Mouse (Mus musculus) neural tube, embryonic 14.5 days (tissue): ENCODE data around the gene Tubd1. TPM values are rescaled to one million over a fixed set of nuclear protein-coding genes. Genes with fewer than 3 reads are reported as not detected.
A peak's percentile ranks its signal among the peaks of the same experiment; 100 is the strongest.

Source experiments
- ATAC-seq: fragments of 200-750 bp; cut with Nextera tagmentation; 2 replicates; pipeline ENCODE4 v1.8.0; 2017; ENCODE audit warnings: low read depth, mild to moderate bottlenecking, moderate TSS enrichment, moderate library complexity
- H3K27ac ChIP-seq: fragments of 300-500 bp; sonication (generic); 2 replicates; pipeline ENCODE4 v1.5.1; 2014; ENCODE audit warnings: low read depth, mild to moderate bottlenecking, control low read depth, low read length, moderate library complexity, mixed read lengths
- H3K27me3 ChIP-seq: fragments of 300-500 bp; sonication (generic); 2 replicates; pipeline ENCODE4 v1.6.1; 2014; ENCODE audit warnings: low read length; ENCODE audit not compliant: control insufficient read depth, insufficient read depth
- H3K36me3 ChIP-seq: fragments of 300-500 bp; sonication (generic); 2 replicates; pipeline ENCODE4 v1.6.1; 2014; ENCODE audit warnings: low read length, mixed read lengths; ENCODE audit not compliant: control insufficient read depth, insufficient read depth
- H3K4me1 ChIP-seq: fragments of 300-500 bp; sonication (generic); 2 replicates; pipeline ENCODE4 v1.6.1; 2014; ENCODE audit warnings: low read length; ENCODE audit not compliant: control insufficient read depth, insufficient read depth
- H3K4me2 ChIP-seq: fragments of 300-500 bp; sonication (generic); 2 replicates; pipeline ENCODE4 v1.6.1; 2014; ENCODE audit warnings: mild to moderate bottlenecking, low read depth, low read length, control low read depth
- H3K4me3 ChIP-seq: fragments of 300-500 bp; sonication (generic); 2 replicates; pipeline ENCODE4 v1.5.1; 2014; ENCODE audit warnings: low read depth, low read length, control low read depth, mixed read lengths
- H3K9ac ChIP-seq: fragments of 300-500 bp; sonication (generic); replicated peaks from 2 replicates; pipeline ENCODE4 v1.6.1; 2014; ENCODE audit warnings: low read depth, mild to moderate bottlenecking, control low read depth, low read length, mixed read lengths
- H3K9me3 ChIP-seq: fragments of 300-500 bp; sonication (generic); 2 replicates; pipeline ENCODE4 v1.6.1; 2016; ENCODE audit warnings: low read length; ENCODE audit not compliant: control insufficient read depth
- WGBS: fragments of 180-500 bp; shearing (Covaris S2); extraction: QIAGEN DNeasy Blood & Tissue Kit; methylation state at CpG from one replicate; pipeline ENCODE4 v1.1.7; 2014; 5-methylcytosine and 5-hydroxymethylcytosine counted together
- polyA plus RNA-seq: library from polyadenylated mRNA; unstranded; fragments of >200 nt; fragmentation: Nextera tagmentation; extraction: Ambion mirVana; gene quantifications from 2 replicates; pipeline ENCODE4 v1.2.1, GENCODE M21; 2014

The Tubd1 gene
- polyA plus RNA-seq = 6.9 and 7.3 TPM in 2 replicates

DNA sequence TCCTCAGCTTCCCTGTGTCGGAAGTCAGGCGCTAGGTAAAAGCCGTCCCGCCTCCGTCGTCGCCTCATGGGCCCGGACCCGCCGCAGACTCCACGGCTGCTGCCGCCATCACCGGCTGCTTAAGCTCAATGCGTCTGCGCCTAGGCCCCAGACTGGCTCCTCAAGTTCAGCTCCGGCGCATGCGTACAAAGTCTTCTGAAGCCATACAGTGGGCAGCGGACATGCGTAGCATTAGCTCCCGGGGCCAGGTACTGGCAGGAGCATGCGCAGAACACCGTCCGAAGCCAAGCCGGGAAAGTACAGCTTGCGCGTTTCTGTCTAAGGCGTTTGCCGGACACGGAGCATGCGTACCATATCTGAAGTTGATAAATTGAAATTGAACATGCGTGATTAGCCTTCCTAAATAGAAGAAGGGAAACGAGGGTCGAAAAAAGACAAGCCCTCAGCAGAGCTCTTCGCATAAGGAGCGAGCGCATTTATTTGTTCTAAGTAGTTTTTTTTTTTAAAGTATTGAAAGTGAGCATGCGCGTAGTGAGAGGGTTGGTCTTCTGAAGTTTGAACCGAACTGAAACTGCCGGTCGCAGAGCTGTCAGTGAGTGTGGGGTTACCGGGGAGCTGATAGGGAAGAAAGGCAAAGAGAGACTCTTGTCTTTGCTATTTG is at the start of gene Tubd1, which contains the start of gene Rps6kb1:
Gene Tubd1 (plus strand): TSS at position 353 of the 661 bp plus-strand sequence.
Gene Rps6kb1 (minus strand): TSS at position 167 of the 661 bp plus-strand sequence.
- peak within 1 kb of the TSS; percentile 86 for H3K4me2 ChIP-seq
- peak; percentile 99 for ATAC-seq
- no peaks in the 10 kb centered on the region for H3K9me3 ChIP-seq
- H3K4me1 ChIP-seq = peaks cover 12% of the 10 kb centered on the region; the same call in 1 of the 2 replicates
- under 1% methylated on average over 43 of the region's 43 CpGs for WGBS
- peak within 1 kb of the TSS; percentile 82 for H3K27ac ChIP-seq
- H3K27me3 ChIP-seq = no peaks in the 10 kb centered on the region
- peak within 1 kb of the TSS; percentile 93 for H3K9ac ChIP-seq
- H3K36me3 ChIP-seq = no peaks in the 10 kb centered on the region
- peak within 1 kb of the TSS; percentile 57 for H3K4me3 ChIP-seq

DNA sequence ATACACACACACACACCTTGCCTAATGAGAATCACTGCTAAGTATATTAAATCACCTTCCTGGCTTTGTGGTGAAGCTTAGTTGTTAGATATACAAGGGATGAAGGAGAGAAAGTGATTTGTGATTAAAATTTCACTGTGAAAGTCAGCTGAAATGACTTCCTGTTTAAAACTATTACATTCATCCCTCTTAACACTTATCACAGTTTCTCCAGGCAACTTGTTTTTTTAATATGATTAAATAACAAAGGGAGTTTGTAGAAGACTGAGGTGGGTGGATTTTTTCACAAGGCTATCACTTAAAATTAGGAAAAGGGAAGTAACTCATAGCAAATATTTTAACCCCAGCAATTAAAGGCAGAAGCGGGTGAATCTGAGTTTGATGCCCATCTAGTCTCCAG is 47.4 kb upstream of the Tubd1 start:
- H3K4me2 ChIP-seq = no peak overlapping the region
- H3K36me3 ChIP-seq = peaks cover 9% of the 10 kb centered on the region
- no peaks in the 10 kb centered on the region for H3K4me1 ChIP-seq
- WGBS = 95% methylated on average over 1 of the region's 1 CpGs
- H3K27ac ChIP-seq = no peak overlapping the region
- no peak overlapping the region for H3K4me3 ChIP-seq
- H3K9ac ChIP-seq = no peak overlapping the region
- H3K27me3 ChIP-seq = no peaks in the 10 kb centered on the region
- no peak for ATAC-seq
- H3K9me3 ChIP-seq = no peaks in the 10 kb centered on the region

DNA sequence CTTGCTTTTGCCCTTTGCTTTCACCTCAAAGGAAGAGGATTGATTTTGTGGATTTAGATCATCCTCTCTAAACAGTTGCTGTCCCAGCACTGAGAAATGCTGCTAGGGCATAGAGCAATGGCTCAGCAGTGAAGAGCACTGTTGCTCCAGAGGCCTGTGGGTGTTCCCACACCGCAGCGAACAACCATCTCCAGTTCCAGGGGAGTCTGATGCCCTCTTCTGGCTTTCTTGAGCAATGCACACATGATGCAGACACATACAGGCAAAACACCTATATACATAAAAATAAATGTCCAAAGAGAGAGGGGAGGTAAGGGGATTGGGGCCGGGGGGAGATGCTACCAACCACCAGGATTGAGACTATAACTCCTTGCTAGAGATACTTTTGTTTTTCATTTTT is 46.9 kb upstream of the Tubd1 start:
- no peak for ATAC-seq
- WGBS = 77% methylated on average over 3 of the region's 3 CpGs

DNA sequence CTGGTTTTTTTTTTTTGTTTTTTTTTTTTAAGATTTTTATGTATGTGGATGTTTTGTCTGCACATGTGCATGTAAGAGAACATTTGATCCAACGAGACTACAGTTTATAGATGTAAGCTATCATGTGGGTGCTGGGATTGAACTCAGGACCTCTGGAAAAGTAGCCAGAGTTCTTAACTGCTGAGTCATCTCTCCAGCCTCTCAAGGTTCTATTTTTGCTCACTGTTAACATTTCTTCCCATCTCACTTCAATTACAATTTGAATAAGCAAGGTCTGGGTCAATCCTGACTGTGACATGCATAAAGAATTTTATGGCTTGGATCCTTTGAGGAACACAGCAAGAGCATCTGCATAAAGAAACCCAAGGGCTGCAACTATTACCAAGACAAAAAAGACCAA is 44.0 kb upstream of the Tubd1 start:
- no peaks in the 10 kb centered on the region for H3K27me3 ChIP-seq
- no peak overlapping the region for H3K4me3 ChIP-seq
- no peaks in the 10 kb centered on the region for H3K4me1 ChIP-seq
- ATAC-seq = no peak
- H3K27ac ChIP-seq = no peak overlapping the region
- WGBS = 57% methylated on average over 1 of the region's 1 CpGs
- H3K36me3 ChIP-seq = peaks cover 20% of the 10 kb centered on the region
- H3K4me2 ChIP-seq = no peak overlapping the region
- H3K9me3 ChIP-seq = no peaks in the 10 kb centered on the region
- H3K9ac ChIP-seq = no peak overlapping the region

More for the DNA sequence above, 46.9 kb upstream of the Tubd1 start:
- H3K4me2 ChIP-seq = no peak overlapping the region
- H3K27ac ChIP-seq = no peak overlapping the region
- peaks cover 14% of the 10 kb centered on the region for H3K36me3 ChIP-seq
- no peaks in the 10 kb centered on the region for H3K9me3 ChIP-seq
- H3K27me3 ChIP-seq = no peaks in the 10 kb centered on the region
- no peak overlapping the region for H3K9ac ChIP-seq
- H3K4me3 ChIP-seq = no peak overlapping the region
- no peaks in the 10 kb centered on the region for H3K4me1 ChIP-seq

DNA sequence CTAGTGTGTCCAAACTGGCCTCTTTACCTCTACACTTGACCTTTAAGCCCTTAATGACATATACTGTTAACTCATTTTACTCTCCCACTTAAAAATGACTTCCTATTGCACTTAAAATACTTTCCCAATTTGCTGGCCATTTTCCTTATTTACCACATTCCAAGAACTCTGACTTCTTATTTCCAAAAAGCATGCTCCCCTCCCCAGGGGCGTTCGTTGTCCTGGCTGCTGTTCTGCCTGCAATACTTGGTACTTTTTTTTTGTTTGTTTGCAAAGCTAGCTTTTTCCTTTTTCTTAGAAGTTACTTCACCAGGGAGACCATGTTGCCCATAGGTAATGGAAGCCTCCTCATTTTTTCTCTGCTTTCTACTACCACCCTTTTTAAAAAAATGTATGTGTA is 41.7 kb upstream of the Tubd1 start:
- 97% methylated on average over 2 of the region's 2 CpGs for WGBS
- no peak for ATAC-seq
- Histone ChIP-seq H3K36me3 (peaks cover 22% of the 10 kb centered on the region), H3K4me1 (no peaks in the 10 kb centered on the region), H3K27ac (no peak overlapping the region), H3K9ac (no peak overlapping the region), H3K9me3 (no peaks in the 10 kb centered on the region), H3K27me3 (no peaks in the 10 kb centered on the region), H3K4me3 (no peak overlapping the region), H3K4me2 (no peak overlapping the region)

DNA sequence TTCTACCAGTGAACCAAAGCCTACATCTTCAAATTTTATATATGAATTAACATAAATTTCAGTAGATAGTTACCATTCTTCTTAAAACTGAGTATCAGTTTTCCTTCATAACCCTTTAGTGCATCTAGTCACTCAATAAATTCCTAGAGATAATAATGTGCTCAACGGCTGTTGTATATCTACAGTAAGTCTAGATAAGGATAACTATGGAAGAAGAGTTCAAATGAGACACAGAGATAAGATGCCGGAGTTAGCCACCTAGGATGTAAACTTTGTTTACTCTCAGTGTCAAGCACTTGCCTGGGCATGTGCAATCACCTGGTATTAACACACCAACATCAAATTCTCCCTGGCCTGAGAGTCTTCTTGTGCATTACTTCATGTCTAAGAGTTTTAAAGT is 37.5 kb upstream of the Tubd1 start:
- WGBS = 95% methylated on average over 2 of the region's 2 CpGs
- Histone ChIP-seq H3K4me3 (no peak overlapping the region), H3K4me2 (no peak overlapping the region), H3K4me1 (no peaks in the 10 kb centered on the region), H3K27ac (no peak overlapping the region), H3K36me3 (peaks cover 49% of the 10 kb centered on the region), H3K9me3 (no peaks in the 10 kb centered on the region), H3K27me3 (no peaks in the 10 kb centered on the region), H3K9ac (no peak overlapping the region)
- ATAC-seq = no peak

DNA sequence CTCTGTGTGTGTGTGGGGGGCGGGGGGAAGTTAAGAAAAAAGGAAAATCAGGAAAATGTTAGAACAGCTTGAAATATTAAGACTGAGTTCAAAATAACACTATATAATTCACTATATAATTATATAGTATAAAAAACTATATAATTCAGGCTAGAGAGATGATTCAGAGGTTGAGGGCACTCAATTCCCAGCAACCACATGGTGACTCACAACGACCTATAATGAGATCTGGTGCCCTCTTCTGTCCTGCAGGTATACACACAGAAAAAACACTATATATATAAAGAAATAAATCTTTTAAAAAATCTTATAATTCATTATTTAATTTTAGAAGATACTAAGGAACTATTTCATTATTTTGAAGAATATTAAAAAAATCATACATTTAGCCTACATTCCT is 36.8 kb upstream of the Tubd1 start:
- H3K4me1 ChIP-seq = no peaks in the 10 kb centered on the region
- no peak overlapping the region for H3K4me2 ChIP-seq
- H3K9ac ChIP-seq = no peak overlapping the region
- H3K27ac ChIP-seq = no peak overlapping the region
- H3K9me3 ChIP-seq = no peaks in the 10 kb centered on the region
- H3K4me3 ChIP-seq = no peak overlapping the region
- no peaks in the 10 kb centered on the region for H3K27me3 ChIP-seq
- WGBS = 96% methylated on average over 2 of the region's 2 CpGs
- H3K36me3 ChIP-seq = peaks cover 47% of the 10 kb centered on the region
- ATAC-seq = no peak

DNA sequence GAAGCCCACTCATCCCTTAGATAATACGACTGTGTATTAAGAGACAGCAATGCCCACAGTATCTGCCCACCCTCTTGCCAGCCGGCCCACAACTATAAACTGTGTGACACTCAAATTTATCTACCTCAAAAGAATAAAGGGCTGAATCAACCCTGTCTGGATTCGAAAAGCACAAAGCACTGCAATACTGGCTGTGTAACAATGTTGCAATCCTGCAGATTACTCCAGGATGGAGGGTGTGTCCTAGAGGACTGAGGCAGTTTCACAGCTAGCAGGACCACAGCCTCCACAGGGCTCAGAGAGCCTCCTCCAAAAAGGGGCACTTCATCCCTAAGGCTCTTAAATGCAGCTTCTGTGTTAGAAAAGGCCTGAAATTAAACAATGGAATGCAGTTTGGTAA is 28.2 kb upstream of the Tubd1 start:
- no peak overlapping the region for H3K4me3 ChIP-seq
- H3K4me1 ChIP-seq = no peaks in the 10 kb centered on the region
- no peak overlapping the region for H3K27ac ChIP-seq
- no peak for ATAC-seq
- peaks cover 49% of the 10 kb centered on the region for H3K36me3 ChIP-seq
- no peaks in the 10 kb centered on the region for H3K27me3 ChIP-seq
- H3K9ac ChIP-seq = no peak overlapping the region
- H3K9me3 ChIP-seq = no peaks in the 10 kb centered on the region
- WGBS = 79% methylated on average over 3 of the region's 3 CpGs
- H3K4me2 ChIP-seq = no peak overlapping the region

DNA sequence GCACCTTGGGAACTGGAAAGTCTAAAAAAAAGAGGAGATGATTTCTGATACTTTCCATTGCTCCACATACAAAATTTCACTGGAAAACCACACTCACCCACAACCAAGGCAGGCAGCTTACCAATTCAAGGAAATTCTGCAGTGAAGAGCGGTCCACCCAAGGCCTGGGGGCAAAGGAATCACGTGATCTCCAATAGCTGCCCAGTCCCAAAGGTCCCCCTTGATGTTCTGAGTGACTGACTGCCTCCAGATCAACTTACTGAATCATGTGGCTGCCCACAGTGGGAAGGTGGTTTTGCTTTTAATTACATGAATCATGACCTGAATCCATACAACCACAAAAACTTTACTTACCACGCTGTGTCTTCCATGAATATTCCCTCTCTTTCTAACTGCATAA is 27.6 kb upstream of the Tubd1 start:
- peaks cover 44% of the 10 kb centered on the region for H3K36me3 ChIP-seq
- H3K4me1 ChIP-seq = no peaks in the 10 kb centered on the region
- H3K4me2 ChIP-seq = no peak overlapping the region
- no peak overlapping the region for H3K9ac ChIP-seq
- no peak overlapping the region for H3K27ac ChIP-seq
- H3K27me3 ChIP-seq = no peaks in the 10 kb centered on the region
- no peaks in the 10 kb centered on the region for H3K9me3 ChIP-seq
- H3K4me3 ChIP-seq = no peak overlapping the region
- ATAC-seq = no peak
- WGBS = 90% methylated on average over 3 of the region's 3 CpGs
